Mouse (Mus musculus) lung, adult 2 months (tissue): ENCODE data around the gene Gm17078. TPM values are rescaled to one million over a fixed set of nuclear protein-coding genes. Genes with fewer than 3 reads are reported as not detected.
"Not testable (repeated sequence)": the region's sequence is repeated elsewhere in the genome, so short reads cannot be mapped to it uniquely, and the experiment has no call there.

ENCODE experiments used
- DNase-seq: peaks from one replicate; pipeline ENCODE4 v3.0.0; 2022
- H3K4me1 ChIP-seq: fragments of 200-500 bp; 2 replicates; pipeline ENCODE4 v1.6.1; 2011; ENCODE audit warnings: low read length; ENCODE audit not compliant: control insufficient read depth, insufficient read depth
- H3K4me3 ChIP-seq: fragments of 200-500 bp; replicated peaks from 2 replicates; pipeline ENCODE3; 2011; ENCODE audit warnings: low read depth, mild to moderate bottlenecking, control low read depth, low read length; ENCODE audit errors: extremely low read depth
- CTCF ChIP-seq: fragments of 200-500 bp; IDR thresholded peaks from 2 replicates; pipeline ENCODE4 v1.5.1; 2011; ENCODE audit warnings: mild to moderate bottlenecking, low read length, control low read depth; ENCODE audit not compliant: insufficient read depth
- POLR2A ChIP-seq: fragments of 200-500 bp; IDR thresholded peaks from 2 replicates; pipeline ENCODE4 v1.6.1; 2011; ENCODE audit warnings: low read depth, mild to moderate bottlenecking, control low read depth, low read length, borderline replicate concordance; ENCODE audit errors: extremely low read depth
- WGBS: fragments of 180-500 bp; shearing (Covaris S2); methylation state at CpG from one replicate; pipeline ENCODE4 v1.1.7; 2018; 5-methylcytosine and 5-hydroxymethylcytosine counted together
- polyA plus RNA-seq: library from polyadenylated mRNA; depleted of rRNA; stranded (reverse); fragments of >200 nt; gene quantifications from 2 replicates; pipeline ENCODE4 v1.2.3, GENCODE M21; 2012; rRNA removed

Gene Gm17078
- not detected in 2 replicates for polyA plus RNA-seq

DNA sequence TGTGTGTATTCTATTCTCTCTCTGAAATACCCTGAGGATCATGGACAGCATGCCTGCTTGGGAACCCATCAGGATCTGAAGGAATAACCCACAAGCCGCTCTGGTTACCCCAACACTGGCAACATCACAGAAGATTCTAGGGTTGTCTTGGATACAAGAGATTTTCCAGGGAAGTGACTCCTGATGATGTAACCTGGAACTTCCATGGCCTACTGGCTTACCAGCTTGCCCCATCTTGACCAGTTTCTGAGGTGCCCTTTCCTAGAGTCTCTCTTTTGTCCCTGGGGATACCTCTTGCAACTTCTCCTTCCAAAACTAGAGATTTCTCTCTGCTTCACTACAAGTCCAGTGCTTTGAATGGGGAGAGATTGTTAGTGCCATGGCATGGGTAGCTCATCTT, at the start of gene Gm17078:
TSS of gene Gm17078 (minus strand) at position 101 of the 400 bp plus-strand sequence.
- no peak within 1 kb of the TSS for H3K4me3 ChIP-seq
- no peak for DNase-seq
- TF ChIP-seq POLR2A (no peak), CTCF (no peak)
- WGBS: 73% methylated on average over 1 of the region's 1 CpGs
- no peaks in the 10 kb centered on the region for H3K4me1 ChIP-seq

DNA sequence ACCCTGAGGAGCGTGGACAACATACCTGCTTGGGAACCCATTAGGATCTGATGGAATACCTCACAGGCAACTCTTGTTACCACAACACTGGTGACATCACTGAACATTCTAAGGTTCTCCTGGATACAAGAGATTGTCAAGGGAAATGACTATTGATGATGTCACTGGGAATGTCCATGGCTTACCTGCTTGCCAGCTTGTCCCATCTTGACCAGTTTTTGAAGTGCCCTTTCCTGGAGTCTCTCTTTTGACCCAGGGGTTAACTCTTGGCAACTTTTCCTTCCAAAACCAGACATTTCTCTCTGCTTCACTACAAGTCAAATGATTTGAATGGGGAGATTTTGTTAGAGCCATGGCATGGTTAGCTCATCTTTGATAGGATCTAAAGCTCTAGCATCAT, 24.5 kb upstream of the Gm17078 start, which contains the start of gene Gm4181:
TSS of gene Gm4181 (minus strand) at position 101 of the 400 bp plus-strand sequence.
- 67% methylated on average over 1 of the region's 1 CpGs for WGBS
- DNase-seq, H3K4me3 ChIP-seq, H3K4me1 ChIP-seq: not testable (repeated sequence)

DNA sequence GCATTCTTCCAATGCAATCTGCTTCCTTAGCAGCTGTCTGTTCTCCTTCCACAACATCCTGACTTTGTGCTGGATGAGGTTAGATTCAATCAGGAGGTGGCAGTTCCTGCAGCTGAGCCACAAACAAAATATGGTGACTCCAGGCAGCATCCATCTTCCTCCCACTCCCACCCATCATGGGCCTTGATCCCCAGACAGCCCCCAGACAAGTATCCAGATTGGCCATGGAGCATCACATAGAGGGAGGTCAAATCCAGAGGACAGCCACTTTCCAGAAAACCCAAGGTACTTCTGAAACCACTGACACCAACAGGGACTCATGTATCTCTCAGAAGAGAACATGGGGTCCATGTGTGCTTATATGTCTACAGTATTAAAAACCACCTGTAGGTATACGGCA, 21.3 kb upstream of the Gm17078 start:
- DNase-seq: peak; percentile 7
- not testable (repeated sequence) for H3K4me3 ChIP-seq, H3K4me1 ChIP-seq
- WGBS: 92% methylated on average over 1 of the region's 1 CpGs

- not testable (repeated sequence) for H3K4me3 ChIP-seq, H3K4me1 ChIP-seq, DNase-seq
- WGBS: 83% methylated on average over 4 of the region's 4 CpGs
Observed at GRCm38 (mm10) chr14:51592039-51592438, 19.1 kb downstream of the Gm17078 start, which contains the start of gene Gm17174. Gm17174 (minus strand) TSS chr14:51592139.

DNA sequence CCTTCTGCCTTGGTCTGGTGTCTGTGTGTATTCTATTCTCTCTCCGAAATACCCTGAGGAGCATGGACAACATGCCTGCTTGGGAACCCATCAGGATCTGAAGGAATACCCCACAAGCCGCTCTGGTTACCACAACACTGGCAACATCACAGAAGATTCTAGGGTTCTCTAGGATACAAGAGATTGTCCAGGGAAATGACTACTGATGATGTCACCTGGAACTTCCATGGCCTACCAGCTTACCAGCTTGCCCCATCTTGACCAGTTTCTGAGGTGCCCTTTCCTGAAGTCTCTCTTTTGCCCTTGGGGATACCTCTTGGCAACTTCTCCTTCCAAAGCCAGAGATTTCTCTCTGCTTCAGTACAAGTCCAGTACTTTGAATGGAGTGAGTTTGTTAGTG, 37.1 kb downstream of the Gm17078 start, which contains the start of gene Gm17175:
TSS of gene Gm17175 (minus strand) at position 101 of the 400 bp plus-strand sequence.
- not testable (repeated sequence) for H3K4me1 ChIP-seq, DNase-seq
- 79% methylated on average over 2 of the region's 2 CpGs for WGBS

More for the DNA sequence above, 37.1 kb downstream of the Gm17078 start, which contains the start of gene Gm17175:
- not testable (repeated sequence) for H3K4me3 ChIP-seq

Other genes with a start within 250 kb of the Gm17078 start
- not detected in 2 replicates for gene Gm7247, start 249.6 kb downstream of the Gm17078 start, polyA plus RNA-seq
- not detected in 2 replicates for gene Vmn2r88, start 200.5 kb downstream of the Gm17078 start, polyA plus RNA-seq
- gene Vmn2r89, start 159.5 kb downstream of the Gm17078 start, polyA plus RNA-seq: not detected in 2 replicates
- not detected in 2 replicates for gene Gm5622, start 58.5 kb downstream of the Gm17078 start, polyA plus RNA-seq
- not detected in 2 replicates for gene Gm17175, start 37.2 kb downstream of the Gm17078 start, polyA plus RNA-seq
- gene Gm17174, start 19.2 kb downstream of the Gm17078 start, polyA plus RNA-seq: not detected in 2 replicates
- gene Gm4181, start 24.4 kb upstream of the Gm17078 start, polyA plus RNA-seq: not detected in 2 replicates
- not detected in 2 replicates for gene Gm17079, start 84.2 kb upstream of the Gm17078 start, polyA plus RNA-seq
- gene Gm5800, start 105.9 kb upstream of the Gm17078 start, polyA plus RNA-seq: not detected in 2 replicates
- not detected in 2 replicates for gene Ang4, start 162.3 kb upstream of the Gm17078 start, polyA plus RNA-seq
- gene AY358078, start 188.7 kb upstream of the Gm17078 start, polyA plus RNA-seq: not detected in 2 replicates
- 0.72 and 1.4 TPM in 2 replicates for gene Ear6, start 242.4 kb upstream of the Gm17078 start, polyA plus RNA-seq